Mouse (Mus musculus) thymus, adult 2 months (tissue): ENCODE measurements around the gene Osbpl10. TPM values are rescaled to one million over a fixed set of nuclear protein-coding genes. Genes with fewer than 3 reads are reported as not detected.

ENCODE experiments used
- DNase-seq: peaks from one replicate; pipeline ENCODE4 v3.0.0; 2021
- H3K27ac ChIP-seq: fragments of 200-500 bp; 2 replicates; pipeline ENCODE4 v1.5.1; 2012; ENCODE audit warnings: low read length, control low read depth; ENCODE audit not compliant: control insufficient read depth, insufficient read depth
- H3K27me3 ChIP-seq: fragments of 200-500 bp; 2 replicates; pipeline ENCODE4 v1.6.1; 2012; ENCODE audit warnings: mild to moderate bottlenecking, low read length, moderate library complexity, mixed read lengths; ENCODE audit not compliant: control insufficient read depth, insufficient read depth
- H3K36me3 ChIP-seq: fragments of 200-500 bp; 2 replicates; pipeline ENCODE4 v1.6.1; 2012; ENCODE audit warnings: mild to moderate bottlenecking, low read length, moderate library complexity; ENCODE audit not compliant: control insufficient read depth, insufficient read depth
- H3K4me1 ChIP-seq: fragments of 200-500 bp; replicated peaks from 2 replicates; pipeline ENCODE4 v1.6.1; 2012; ENCODE audit warnings: low read length; ENCODE audit not compliant: control insufficient read depth, insufficient read depth
- H3K4me3 ChIP-seq: fragments of 200-500 bp; 2 replicates; pipeline ENCODE4 v1.5.1; 2012; ENCODE audit warnings: mild to moderate bottlenecking, low read length, control low read depth, moderate library complexity; ENCODE audit not compliant: control insufficient read depth, insufficient read depth
- CTCF ChIP-seq: fragments of 200-500 bp; IDR thresholded peaks from 2 replicates; pipeline ENCODE4 v1.5.1; 2012; ENCODE audit warnings: mild to moderate bottlenecking, control low read depth, low read length, moderate library complexity, borderline replicate concordance; ENCODE audit not compliant: control insufficient read depth, poor library complexity, insufficient read depth; ENCODE audit errors: extremely low read depth
- POLR2A ChIP-seq: fragments of 200-500 bp; IDR thresholded peaks from 2 replicates; pipeline ENCODE4 v1.6.1; 2012; ENCODE audit warnings: mild to moderate bottlenecking, low read length, control low read depth, moderate library complexity; ENCODE audit not compliant: control insufficient read depth, poor library complexity, insufficient read depth; ENCODE audit errors: extremely low read depth
- WGBS: fragments of 180-500 bp; shearing (Covaris S2); methylation state at CpG from one replicate; pipeline ENCODE4 v1.1.7; 2018; 5-methylcytosine and 5-hydroxymethylcytosine counted together
- polyA plus RNA-seq: library from polyadenylated mRNA; depleted of rRNA; stranded (reverse); fragments of >200 nt; gene quantifications from 2 replicates; pipeline ENCODE4 v1.2.3, GENCODE M21; 2012

Osbpl10 gene
- polyA plus RNA-seq, 1 experiment, result 10.3 TPM

DNA sequence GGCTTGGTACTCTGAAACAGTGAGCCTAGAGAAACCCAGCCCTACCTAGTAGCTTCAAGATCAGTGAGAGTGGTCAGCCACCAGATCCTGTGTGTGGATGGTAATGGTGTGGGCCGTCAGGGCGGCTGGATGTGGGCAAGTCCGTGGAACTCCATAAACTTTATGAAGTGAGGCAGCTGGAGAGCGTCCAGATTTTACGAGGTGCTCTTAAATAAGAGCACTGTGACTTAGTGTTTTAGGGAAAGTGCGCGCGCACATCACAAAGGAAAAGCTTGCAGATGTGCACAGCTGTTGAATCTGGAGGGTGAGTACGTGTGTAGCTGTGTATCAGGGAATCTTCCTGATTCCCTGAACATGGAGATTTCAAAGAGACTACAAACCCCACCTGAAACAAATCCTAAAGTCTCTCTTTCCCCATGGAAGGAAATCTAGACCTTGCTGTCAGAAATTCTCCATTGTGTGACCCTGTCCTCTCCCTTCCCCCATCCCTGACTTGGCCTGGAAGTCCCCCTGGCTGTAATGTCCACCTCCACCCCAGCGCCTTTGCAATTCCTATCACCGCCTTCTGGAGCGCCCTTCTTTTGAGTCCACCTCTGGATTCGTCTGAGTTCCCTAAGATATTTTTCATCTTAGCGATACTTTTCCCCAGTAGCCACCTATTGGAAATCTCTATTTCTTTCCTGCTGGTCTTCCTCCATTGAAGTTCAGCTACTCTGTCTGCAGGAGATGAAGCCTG, 161.4 kb downstream of the Osbpl10 start:
- TF ChIP-seq CTCF (no peak), POLR2A (no peak)
- H3K27me3 ChIP-seq, result no peaks in the 10 kb centered on the region
- no peak for DNase-seq
- H3K4me3 ChIP-seq, result no peak overlapping the region
- H3K4me1 ChIP-seq, result 0 out of 2 replicates have a peak, but pooled peaks cover 3% of the 10 kb centered on the region
- H3K27ac ChIP-seq, result no peak overlapping the region
- no peaks in the 10 kb centered on the region for H3K36me3 ChIP-seq
- 92% methylated on average over 14 of the region's 14 CpGs for WGBS

DNA sequence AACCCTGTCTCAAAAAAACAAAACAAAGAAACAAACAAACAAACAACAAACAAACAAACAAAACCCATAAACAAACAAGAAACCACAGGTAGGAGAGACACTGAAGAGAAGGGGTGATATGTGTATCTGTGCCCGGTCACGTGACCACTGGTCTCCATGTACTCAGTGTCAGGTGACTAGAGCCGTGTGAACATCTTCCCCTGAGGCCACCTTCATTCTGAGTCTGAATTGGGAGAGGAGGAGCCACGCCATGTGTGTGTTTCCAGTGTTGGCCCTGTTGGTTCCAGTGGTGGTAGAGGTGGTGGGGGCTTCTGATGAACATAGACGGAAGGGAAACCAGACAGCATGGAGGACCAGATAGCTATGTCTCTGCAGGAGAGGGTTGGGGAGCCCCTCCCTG, 168.8 kb downstream of the Osbpl10 start:
- DNase-seq, result no peak
- no peak for TF ChIP-seq CTCF
- no peak for TF ChIP-seq POLR2A
- 98% methylated on average over 5 of the region's 5 CpGs for WGBS

DNA sequence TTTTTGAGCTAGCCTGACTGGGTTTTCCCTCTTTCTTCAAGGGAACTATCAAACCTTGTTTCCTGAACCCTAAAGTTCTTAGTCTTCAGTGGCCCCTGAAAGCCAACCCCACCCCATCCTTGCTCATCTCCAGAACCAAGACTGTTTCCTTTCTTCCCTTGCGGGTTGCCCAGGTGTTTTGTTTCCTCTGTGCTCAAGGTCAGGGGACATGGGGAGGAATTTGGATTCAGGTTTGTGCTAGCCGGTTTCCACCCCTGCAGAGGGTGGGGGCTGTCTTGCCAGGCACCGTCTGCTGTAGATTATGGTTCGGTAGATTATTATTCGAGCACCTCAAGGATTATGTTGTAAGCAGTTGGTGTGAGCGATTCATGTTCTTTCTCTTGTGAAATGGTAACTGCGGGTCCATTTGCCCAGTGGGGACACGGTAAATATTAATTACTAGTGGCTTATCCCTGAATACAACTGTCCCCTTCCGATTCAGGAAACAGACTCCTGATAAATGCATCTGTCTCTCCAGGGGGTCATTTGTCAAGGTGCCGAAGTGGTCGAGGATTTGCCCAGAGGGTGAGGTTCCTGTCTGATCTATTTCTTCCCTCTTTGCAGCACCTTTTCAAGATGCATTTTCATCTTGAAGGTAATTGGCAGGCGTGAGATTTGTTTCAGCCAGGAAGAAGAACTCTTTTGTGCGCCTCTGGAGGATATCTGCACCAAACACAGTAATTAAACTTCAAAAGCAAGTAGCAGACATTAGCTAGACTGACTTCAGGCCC, 169.4 kb downstream of the Osbpl10 start:
- TF ChIP-seq CTCF, result no peak
- no peak for TF ChIP-seq POLR2A
- H3K27ac ChIP-seq, result no peak overlapping the region
- no peaks in the 10 kb centered on the region for H3K36me3 ChIP-seq
- H3K27me3 ChIP-seq, result no peaks in the 10 kb centered on the region
- no peak for DNase-seq
- WGBS, result 93% methylated on average over 13 of the region's 13 CpGs
- H3K4me3 ChIP-seq, result no peak overlapping the region
- 0 out of 2 replicates have a peak, but pooled peaks cover 2% of the 10 kb centered on the region for H3K4me1 ChIP-seq

More for the DNA sequence above, 168.8 kb downstream of the Osbpl10 start:
- Histone ChIP-seq H3K27me3 (no peaks in the 10 kb centered on the region), H3K4me1 (0 out of 2 replicates have a peak, but pooled peaks cover 3% of the 10 kb centered on the region), H3K4me3 (no peak overlapping the region), H3K36me3 (no peaks in the 10 kb centered on the region), H3K27ac (no peak overlapping the region)

DNA sequence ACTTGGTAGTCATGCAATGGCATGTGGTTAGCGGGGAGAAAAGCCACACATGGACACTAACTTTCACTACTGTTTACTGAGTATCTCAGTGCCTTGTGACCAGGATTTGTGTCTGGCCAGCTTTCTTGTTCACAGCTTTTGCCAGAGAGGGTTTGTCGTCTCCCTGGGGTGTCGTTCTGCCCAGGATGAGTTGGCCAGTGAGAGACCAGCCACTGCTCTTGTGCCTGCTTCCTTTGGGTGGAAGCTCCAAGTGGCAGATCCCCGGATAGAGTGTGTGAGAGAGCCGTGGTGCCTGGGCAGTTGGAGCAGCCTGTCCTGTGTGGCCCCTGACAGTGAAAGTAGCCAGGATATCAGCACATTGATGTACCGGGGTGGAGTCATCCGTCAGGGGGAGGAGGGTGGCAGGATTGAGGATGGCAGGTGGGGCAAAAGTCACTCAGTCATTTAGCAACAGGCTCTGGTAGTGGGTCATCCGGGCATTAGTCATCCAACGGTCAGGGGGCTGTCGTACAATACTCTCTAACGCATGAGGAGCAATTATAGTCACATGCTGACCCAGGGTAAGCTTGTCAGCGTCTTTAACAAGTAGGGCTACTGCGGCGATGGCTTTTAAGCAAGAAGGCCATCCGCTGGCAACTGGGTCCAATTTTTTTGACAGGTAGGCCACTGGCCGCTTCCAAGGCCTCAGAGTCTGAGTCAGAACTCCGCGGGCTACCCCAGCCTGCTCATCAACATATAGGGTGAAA, 170.8 kb downstream of the Osbpl10 start:
- Histone ChIP-seq H3K4me3 (no peak overlapping the region), H3K27me3 (no peaks in the 10 kb centered on the region), H3K36me3 (no peaks in the 10 kb centered on the region), H3K4me1 (no peaks in the 10 kb centered on the region), H3K27ac (no peak overlapping the region)
- 93% methylated on average over 18 of the region's 18 CpGs for WGBS
- no peak for DNase-seq
- TF ChIP-seq CTCF (no peak), POLR2A (no peak)

DNA sequence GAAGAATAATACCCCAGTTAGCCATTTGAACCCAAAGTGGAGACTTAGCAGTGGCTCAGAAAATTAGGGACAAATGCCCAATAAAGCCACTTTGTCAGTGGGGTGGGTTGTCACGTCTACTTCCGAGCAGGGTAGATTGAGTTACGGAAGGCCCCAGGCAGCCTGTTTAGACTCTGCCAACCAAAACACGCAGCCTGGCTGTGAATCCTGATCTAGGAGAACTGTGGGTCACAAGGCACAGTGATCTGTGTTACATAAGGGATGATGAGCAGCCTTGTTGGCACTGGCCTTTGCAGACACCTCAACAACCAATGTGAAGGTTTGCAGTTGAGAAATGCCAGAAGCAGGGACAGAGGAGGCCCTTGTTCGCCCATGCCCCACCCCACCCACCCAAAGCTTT, 183.2 kb downstream of the Osbpl10 start:
- TF ChIP-seq POLR2A, result no peak
- no peak for TF ChIP-seq CTCF
- H3K27me3 ChIP-seq, result no peaks in the 10 kb centered on the region
- H3K36me3 ChIP-seq, result no peaks in the 10 kb centered on the region
- no peaks in the 10 kb centered on the region for H3K4me1 ChIP-seq
- no peak overlapping the region for H3K27ac ChIP-seq
- WGBS, result 90% methylated on average over 5 of the region's 5 CpGs
- no peak overlapping the region for H3K4me3 ChIP-seq
- DNase-seq, result no peak

DNA sequence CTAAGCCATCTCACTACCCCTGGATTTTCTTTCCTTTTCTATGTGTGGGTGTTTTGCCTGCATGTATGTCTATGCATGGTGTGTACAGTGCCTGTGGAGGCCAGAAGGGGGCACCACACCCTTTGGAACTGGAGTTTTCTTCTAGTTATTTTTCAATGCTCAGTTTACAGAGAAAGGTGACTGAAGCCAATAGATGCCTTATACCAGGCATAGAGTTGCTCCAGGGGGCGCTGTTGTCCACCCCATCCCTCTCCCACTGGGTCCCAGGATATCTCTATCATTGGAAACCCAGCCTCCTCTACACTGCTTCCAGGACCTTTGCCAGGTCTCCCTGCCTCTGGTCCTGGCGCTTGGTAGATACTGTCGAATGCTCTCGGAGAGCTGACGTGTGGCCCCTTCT, 184.7 kb downstream of the Osbpl10 start:
- DNase-seq, result peak; percentile 45
- no peaks in the 10 kb centered on the region for H3K27me3 ChIP-seq
- WGBS, result 79% methylated on average over 5 of the region's 5 CpGs
- TF ChIP-seq POLR2A, result no peak
- no peak for TF ChIP-seq CTCF
- H3K27ac ChIP-seq, result no peak overlapping the region
- H3K36me3 ChIP-seq, result no peaks in the 10 kb centered on the region
- H3K4me1 ChIP-seq, result no peaks in the 10 kb centered on the region
- H3K4me3 ChIP-seq, result no peak overlapping the region
